Comparison of ENCODE assay signal across 1 mouse cellular context in genomic region chr5:65900862-65901265, GRCm38 (mm10).
TF ChIP-seq lines count a peak whose summit lies in the region.

No protein-coding gene starts in this region.

TF ChIP-seq in MEL, 35 proteins besides CTCF, POLR2A, EP300 and RAD21 (continued from another document):
- TF ChIP-seq RCOR1 (IDR thresholded peaks at IDR 0.05; ENCODE audit: low read depth, low read length) (peak; percentile 72), HCFC1 (IDR thresholded peaks at IDR 0.05; ENCODE audit: low read depth, low read length) (no peak; the same call in 1 of the 2 replicates), NELFE (IDR thresholded peaks at IDR 0.05; ENCODE audit: low read depth, low read length) (peak; percentile 80), USF2 (IDR thresholded peaks at IDR 0.05; ENCODE audit: borderline replicate concordance in 1 of 2, insufficient read depth in 1 of 2, low read depth in 1 of 2, low read length in 2 of 2) (no peak), TCF12 (IDR thresholded peaks at IDR 0.05; ENCODE audit: low read depth, low read length) (peak; percentile 96), ZKSCAN1 (IDR thresholded peaks at IDR 0.05; ENCODE audit: low read depth, low read length) (no peak), MAZ (IDR thresholded peaks at IDR 0.05; ENCODE audit: low read depth, low read length) (peak; percentile 16; the same call in 1 of the 2 replicates), GABPA (IDR thresholded peaks at IDR 0.05; ENCODE audit: low read depth, low read length) (no peak), MEF2A (IDR thresholded peaks at IDR 0.05; ENCODE audit: extremely low read depth, insufficient replicate concordance, low read depth, low read length, poor library complexity, severe bottlenecking) (no peak), KAT2A (conservative IDR thresholded peaks at IDR 0.05; ENCODE audit: low read depth, low read length) (no peak), E2F4 (IDR thresholded peaks at IDR 0.05; ENCODE audit: borderline replicate concordance, low read depth, low read length) (no peak), TAL1 (IDR thresholded peaks at IDR 0.05; ENCODE audit: low read length) (peak; percentile 82), POLR2AphosphoS5 (IDR thresholded peaks at IDR 0.05; ENCODE audit: borderline replicate concordance, low read depth, low read length) (peak; percentile 58; the same call in 1 of the 2 replicates)
